Mouse (Mus musculus) hindlimb bud, embryonic 11.5 days (tissue): Measurements from ENCODE around the gene Tmem167.

Experiments used
- DNase-seq: peaks from one replicate; pipeline ENCODE4 v3.0.0-alpha.2; 2012; ENCODE audit warnings: low read depth, low spot score; ENCODE audit errors: extremely low spot score

Tmem167 gene

DNA sequence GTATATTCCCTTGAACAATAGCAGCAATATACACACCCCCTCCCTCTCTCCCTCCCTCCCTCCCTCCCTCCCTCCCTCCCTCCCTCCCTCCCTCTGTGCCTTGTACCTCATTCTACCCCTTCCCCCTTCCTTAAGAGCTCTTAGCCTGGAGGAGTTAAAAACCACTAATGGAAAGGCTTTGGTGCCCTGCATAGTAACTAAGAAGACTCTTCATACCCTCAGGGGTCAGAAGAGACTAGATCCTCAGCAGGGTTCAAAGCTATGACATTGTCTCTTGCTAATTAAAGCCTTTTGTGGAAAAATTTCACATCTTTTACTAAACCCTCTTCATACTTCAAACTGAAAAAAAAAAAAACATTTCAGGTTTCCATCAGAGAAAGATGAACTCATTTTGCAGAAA lies 93.3 kb downstream of the Tmem167 start:
- DNase-seq: no peak

DNA sequence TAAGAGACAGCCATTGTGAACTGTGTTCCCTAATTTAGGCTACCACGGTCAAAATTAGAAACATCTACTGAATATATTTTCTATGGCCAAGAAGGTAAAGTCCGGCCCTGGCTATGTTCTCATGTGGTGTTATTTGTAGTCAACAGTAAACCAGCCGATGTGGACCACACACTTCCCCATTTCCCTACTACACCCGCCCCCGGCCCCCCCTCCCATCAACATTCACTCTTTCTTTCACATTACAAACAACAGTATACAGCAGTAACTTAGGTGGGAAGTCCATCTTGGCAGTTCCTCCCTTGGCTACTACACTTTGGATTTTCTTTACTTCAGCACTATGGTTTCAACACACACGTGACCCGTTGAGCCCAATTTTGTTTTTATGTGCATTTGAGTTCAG lies 94.6 kb downstream of the Tmem167 start:
- DNase-seq: no peak

DNA sequence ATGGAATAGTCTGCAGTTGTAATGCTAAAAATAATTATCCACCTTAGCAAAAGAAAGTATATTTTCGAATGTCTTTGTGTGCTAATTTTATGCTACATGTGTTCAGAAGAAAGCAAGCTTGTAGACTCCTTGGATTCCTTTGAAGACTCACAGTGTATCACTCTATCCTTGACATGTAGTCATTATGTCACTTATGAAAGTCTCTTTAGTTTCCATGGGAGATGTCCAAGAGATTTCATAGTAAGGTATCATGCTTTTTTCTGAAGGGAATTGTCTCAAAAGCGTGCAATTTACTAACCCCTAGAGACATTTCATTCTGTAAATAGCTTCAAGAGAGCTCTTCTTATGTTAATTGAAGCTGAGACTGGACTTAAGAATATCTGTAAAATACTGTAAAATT lies 97.8 kb downstream of the Tmem167 start:
- no peak for DNase-seq

DNA sequence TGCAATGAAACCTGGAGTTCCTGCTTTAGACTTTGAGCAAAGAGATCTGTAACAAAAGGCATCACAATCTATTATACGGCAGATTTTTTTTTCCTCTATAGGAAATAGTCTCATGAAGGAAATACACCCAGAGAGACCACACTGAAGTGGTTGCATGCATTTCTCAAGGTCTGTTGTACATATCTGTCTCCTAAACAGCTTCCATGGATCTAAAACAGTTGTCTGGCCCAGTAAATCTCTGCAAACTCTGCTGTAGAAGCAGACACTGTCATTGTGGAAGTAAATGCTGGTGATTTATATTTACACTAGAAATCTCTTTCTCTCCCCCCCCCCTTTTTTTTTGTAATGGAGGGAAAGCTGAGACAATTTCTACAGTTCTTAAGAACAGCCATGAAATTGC lies 99.1 kb downstream of the Tmem167 start:
- DNase-seq: no peak

DNA sequence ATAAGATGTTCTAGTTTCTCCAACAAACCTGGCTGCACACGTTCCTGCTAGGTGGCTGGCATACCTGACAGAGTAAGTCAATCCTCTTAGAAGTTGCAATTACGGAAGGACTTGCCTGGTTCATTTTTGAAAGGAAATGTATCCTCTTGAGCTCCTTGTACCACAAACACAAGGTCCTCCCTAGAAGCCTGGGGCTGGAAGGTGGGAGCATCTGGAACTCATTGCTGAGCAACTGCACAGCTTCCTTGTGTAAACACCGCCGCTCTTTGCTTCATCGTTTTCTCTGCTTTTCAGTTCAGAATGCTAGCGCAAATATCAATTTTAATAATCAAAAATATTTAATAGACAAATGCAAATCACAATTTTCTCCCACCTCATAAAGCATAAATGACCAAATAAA lies 102.9 kb downstream of the Tmem167 start:
- DNase-seq: no peak
